Comparison of ENCODE assay signal across 29 mouse cellular contexts in the genomic region with DNA sequence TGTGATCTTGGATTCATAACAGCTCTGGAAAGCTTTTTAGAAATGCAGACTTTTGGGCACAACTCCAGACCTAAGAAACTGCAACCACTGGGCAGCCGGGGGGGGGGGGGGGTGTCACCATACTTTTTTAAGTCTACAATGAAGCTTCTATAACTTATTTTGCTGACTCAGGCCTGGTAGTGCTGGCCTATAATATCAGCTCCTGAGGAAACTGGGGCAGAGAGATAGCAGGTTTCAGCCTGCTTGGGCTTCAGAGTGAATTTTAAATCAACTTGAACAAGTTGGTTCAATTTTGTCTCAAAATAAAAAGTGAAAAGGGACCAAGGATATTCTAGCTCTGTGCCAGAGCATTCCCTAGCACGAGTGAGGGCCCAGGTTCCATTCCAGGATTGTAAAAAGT. TPM values are rescaled to one million over a fixed set of nuclear protein-coding genes. Genes with fewer than 3 reads are reported as not detected.
A peak's percentile ranks its signal among the peaks of the same experiment; 100 is the strongest.
DNase-seq lines count a peak whose midpoint lies in the region; ATAC-seq lines count a peak whose summit lies in the region.
"Had no signal": no experiment of that assay in that cellular context is flagged by ENCODE, and none has a peak within 500 bp of the region (broad histone marks: within the 10 kb centered on the region; RNA-seq: fewer than 3 reads in every experiment).

No protein-coding gene starts in this region.

- WGBS in heart, embryonic 16.5 days = 65% methylated on average over 2 of the region's 2 CpGs
- 55% methylated on average over 2 of the region's 2 CpGs for WGBS in lung, embryonic 15.5 days

- H3K4me2 ChIP-seq in heart, embryonic 16.5 days (ENCODE audit: low read depth, low read length) = peak overlapping the region; percentile 14; the same call in 1 of the 2 replicates
- H3K4me2 ChIP-seq in lung, embryonic 15.5 days = no peak overlapping the region
- H3K4me2 ChIP-seq: forebrain, embryonic 15.5 days; hindbrain, embryonic 12.5 days had no signal

- no peaks in the 10 kb centered on the region for H3K27me3 ChIP-seq in heart, embryonic 16.5 days (ENCODE audit: control insufficient read depth, insufficient read depth, low read length)
- no peaks in the 10 kb centered on the region for H3K27me3 ChIP-seq in lung, embryonic 15.5 days
- H3K27me3 ChIP-seq: forebrain, embryonic 15.5 days; heart, embryonic 12.5 days; hindbrain, embryonic 12.5 days; Patski had no signal

- no peaks in the 10 kb centered on the region for H3K4me1 ChIP-seq in heart, embryonic 16.5 days (ENCODE audit: control insufficient read depth, insufficient read depth, low read length)
- peaks cover 4% of the 10 kb centered on the region; the same call in 1 of the 2 replicates for H3K4me1 ChIP-seq in lung, embryonic 15.5 days
- H3K4me1 ChIP-seq: forebrain, embryonic 15.5 days had no signal

- H3K9ac ChIP-seq in heart, embryonic 16.5 days (ENCODE audit: low read length) = no peak overlapping the region
- no peak overlapping the region for H3K9ac ChIP-seq in lung, embryonic 15.5 days
- H3K9ac ChIP-seq: forebrain, embryonic 15.5 days; heart, embryonic 12.5 days; hindbrain, embryonic 12.5 days had no signal

- H3K9me3 ChIP-seq in heart, embryonic 16.5 days (replicated peaks; ENCODE audit: control insufficient read depth, low read length) = no peaks in the 10 kb centered on the region
- H3K9me3 ChIP-seq in lung, embryonic 15.5 days = no peaks in the 10 kb centered on the region
- H3K9me3 ChIP-seq: embryonic facial prominence, embryonic 10.5 days; forebrain, embryonic 15.5 days; heart, embryonic 12.5 days; hindbrain, embryonic 12.5 days had no signal

- no peaks in the 10 kb centered on the region for H3K36me3 ChIP-seq in heart, embryonic 16.5 days (ENCODE audit: control insufficient read depth, insufficient read depth)
- no peaks in the 10 kb centered on the region for H3K36me3 ChIP-seq in lung, embryonic 15.5 days
- H3K36me3 ChIP-seq: embryonic facial prominence, embryonic 10.5 days; forebrain, embryonic 15.5 days; heart, embryonic 12.5 days; hindbrain, embryonic 12.5 days had no signal

- H3K4me3 ChIP-seq in heart, embryonic 16.5 days (ENCODE audit: low read length) = no peak overlapping the region
- H3K4me3 ChIP-seq in lung, embryonic 15.5 days = no peak overlapping the region
- H3K4me3 ChIP-seq: embryonic facial prominence, embryonic 10.5 days; forebrain, embryonic 15.5 days; heart, embryonic 12.5 days; hindbrain, embryonic 12.5 days had no signal

- ATAC-seq in heart, embryonic 16.5 days (replicated peaks; ENCODE audit: extremely low read depth, insufficient read depth, low FRiP score) = no peak
- ATAC-seq in lung, embryonic 15.5 days (ENCODE audit: borderline replicate concordance, extremely low read depth, low FRiP score, low TSS enrichment) = no peak
- ATAC-seq in common myeloid progenitor, adult 5-6 weeks (replicated peaks; ENCODE audit: low read depth, poor library complexity, severe bottlenecking) = peak; percentile 74
- ATAC-seq in megakaryocyte progenitor cell, adult 5-6 weeks (replicated peaks; ENCODE audit: poor library complexity) = peak; percentile 58; the same call in 1 of the 2 replicates
- ATAC-seq: activated CD4-positive, CD25-positive, alpha-beta regulatory T cell, adult 4 months; forebrain, embryonic 15.5 days; hindbrain, embryonic 16.5 days; Patski had no signal

- intact Hi-C loops in heart, postnatal 25 days (cut with DNase I) = no loop called here

- no peak for DNase-seq in heart, postnatal 25 days (ENCODE audit: low spot score)
- DNase-seq in lung, adult 18-20 months = no peak
- DNase-seq in thymus, postnatal 0 days (ENCODE audit: low spot score) = no peak
- DNase-seq in neural tube, embryonic 10.5 days (ENCODE audit: extremely low spot score, low spot score) = no peak
- DNase-seq: adrenal gland, postnatal 14 days; cerebellum, adult 11-12 months; cerebellum, adult 9-11 months; cerebellum, postnatal 36 days; heart, postnatal 4 days had no signal

- no peak overlapping the region for H3K27ac ChIP-seq in heart, embryonic 16.5 days (ENCODE audit: low read length)
- H3K27ac ChIP-seq in lung, embryonic 15.5 days = peak overlapping the region; percentile 50; the same call in 1 of the 2 replicates
- H3K27ac ChIP-seq: embryonic facial prominence, embryonic 10.5 days; forebrain, embryonic 15.5 days; hindbrain, embryonic 12.5 days had no signal

RNA-seq across cellular contexts. Expression of a gene that starts 40.3 kb away (rescaled TPM):
- polyA plus RNA-seq in heart, embryonic 16.5 days (2015; fragmentation: Nextera tagmentation; extraction: Ambion mirVana) = not detected in 2 replicates
- total RNA-seq in heart, postnatal 25 days (2021) = not detected
- polyA plus RNA-seq in lung, embryonic 15.5 days (2015; fragmentation: Nextera tagmentation; extraction: Ambion mirVana) = not detected in 2 replicates
- total RNA-seq in common myeloid progenitor, adult 5-6 weeks (2017) = not detected in 2 replicates
- not detected in 2 replicates for total RNA-seq in megakaryocyte progenitor cell, adult 5-6 weeks (2015)
- not detected in 2 replicates for total RNA-seq in megakaryocyte progenitor cell, adult 5-6 weeks (2017)
- polyA plus RNA-seq in thymus, postnatal 0 days (2015; fragmentation: Nextera tagmentation; extraction: Ambion mirVana) = not detected in 2 replicates
- total RNA-seq: adrenal gland, adult 18-20 months; adrenal gland, postnatal 14 days; gastrocnemius, adult 8-10 months; gastrocnemius, postnatal 4 days; heart, adult 18-20 months; heart, postnatal 4 days had no signal
- polyA plus RNA-seq: activated CD4-positive, CD25-positive, alpha-beta regulatory T cell, adult 4 months; C2C12; embryonic facial prominence, embryonic 10.5 days; embryonic facial prominence, embryonic 14.5 days; erythroblast, embryonic 14.5 days; forebrain, embryonic 11.5 days; forebrain, embryonic 15.5 days; heart, embryonic 12.5 days; heart, postnatal 0 days; hindbrain, embryonic 12.5 days; hindbrain, embryonic 16.5 days; Patski had no signal

Comparison
In these comparisons a context has a peak if more than half of its experiments do, and no peak if none do; other contexts are left out.
1. ATAC-seq: peak in common myeloid progenitor, adult 5-6 weeks (single experiment) and megakaryocyte progenitor cell, adult 5-6 weeks (single experiment); none in heart, embryonic 16.5 days (single experiment) and lung, embryonic 15.5 days (single experiment).